Mouse (Mus musculus): ENCODE data around the gene Psmb4. TPM values are rescaled to one million over a fixed set of nuclear protein-coding genes. Genes with fewer than 3 reads are reported as not detected.
"Not testable (repeated sequence)": the region's sequence is repeated elsewhere in the genome, so short reads cannot be mapped to it uniquely, and the experiment has no call there.

Psmb4 gene
- polyA plus RNA-seq, 1 experiment from 2014 or later, result 319 TPM

GRCm38 (mm10) chr3:94915903-94916741, 29.4 kb upstream of the Psmb4 start:
- ATAC-seq (replicated peaks; ENCODE audit: low FRiP score) (no peak), DNase-seq (ENCODE audit: low spot score) (no peak)
- 93% methylated on average over 7 of the region's 7 CpGs for WGBS
- Histone ChIP-seq H3K36me3 (ENCODE audit: control insufficient read depth, insufficient read depth, low read length) (no peaks in the 10 kb centered on the region), H3K4me1 (replicated peaks; ENCODE audit: control insufficient read depth, insufficient read depth, low read length) (peaks cover 5% of the 10 kb centered on the region; the same call in 1 of the 2 replicates), H3K27ac (ENCODE audit: low read depth, low read length) (no peak overlapping the region), H3K9me3 (ENCODE audit: control insufficient read depth, low read length) (no peaks in the 10 kb centered on the region), H3K4me2 (ENCODE audit: low read depth, low read length, severe bottlenecking) (no peak overlapping the region), H3K9ac (ENCODE audit: low read length) (no peak overlapping the region), H3K27me3 (ENCODE audit: control insufficient read depth, insufficient read depth, low read length) (no peaks in the 10 kb centered on the region), H3K4me3 (ENCODE audit: low read depth, low read length) (no peak overlapping the region)

DNA sequence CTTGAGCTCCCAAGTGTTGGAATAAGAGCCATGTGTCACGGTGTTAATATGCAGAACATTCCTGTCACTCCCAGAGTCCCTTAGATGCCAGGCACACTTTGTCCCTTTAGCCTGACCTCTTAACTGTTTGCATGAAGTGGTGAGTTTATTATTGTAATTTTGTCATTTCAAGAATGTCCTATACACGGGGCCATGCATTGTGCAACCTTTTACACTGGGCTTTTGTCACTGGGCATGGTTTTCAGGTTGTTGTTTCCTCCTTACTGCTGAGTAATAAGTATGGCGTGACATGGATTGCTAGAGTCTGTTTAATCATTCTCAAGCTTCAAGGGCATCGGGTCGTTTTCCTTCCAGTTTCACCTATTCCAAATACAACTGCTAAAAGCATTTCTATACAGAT, 27.0 kb upstream of the Psmb4 start:
- DNase-seq (ENCODE audit: low spot score) (no peak), ATAC-seq (replicated peaks; ENCODE audit: low FRiP score) (no peak)
- Histone ChIP-seq H3K9me3 (ENCODE audit: control insufficient read depth, low read length) (no peaks in the 10 kb centered on the region), H3K27ac (ENCODE audit: low read depth, low read length) (no peak overlapping the region), H3K9ac (ENCODE audit: low read length) (no peak overlapping the region), H3K27me3 (ENCODE audit: control insufficient read depth, insufficient read depth, low read length) (no peaks in the 10 kb centered on the region), H3K4me3 (ENCODE audit: low read depth, low read length) (no peak overlapping the region), H3K4me2 (ENCODE audit: low read depth, low read length, severe bottlenecking) (no peak overlapping the region), H3K36me3 (ENCODE audit: control insufficient read depth, insufficient read depth, low read length) (no peaks in the 10 kb centered on the region), H3K4me1 (replicated peaks; ENCODE audit: control insufficient read depth, insufficient read depth, low read length) (peaks cover 5% of the 10 kb centered on the region; the same call in 1 of the 2 replicates)
- WGBS, result 82% methylated on average over 5 of the region's 5 CpGs

DNA sequence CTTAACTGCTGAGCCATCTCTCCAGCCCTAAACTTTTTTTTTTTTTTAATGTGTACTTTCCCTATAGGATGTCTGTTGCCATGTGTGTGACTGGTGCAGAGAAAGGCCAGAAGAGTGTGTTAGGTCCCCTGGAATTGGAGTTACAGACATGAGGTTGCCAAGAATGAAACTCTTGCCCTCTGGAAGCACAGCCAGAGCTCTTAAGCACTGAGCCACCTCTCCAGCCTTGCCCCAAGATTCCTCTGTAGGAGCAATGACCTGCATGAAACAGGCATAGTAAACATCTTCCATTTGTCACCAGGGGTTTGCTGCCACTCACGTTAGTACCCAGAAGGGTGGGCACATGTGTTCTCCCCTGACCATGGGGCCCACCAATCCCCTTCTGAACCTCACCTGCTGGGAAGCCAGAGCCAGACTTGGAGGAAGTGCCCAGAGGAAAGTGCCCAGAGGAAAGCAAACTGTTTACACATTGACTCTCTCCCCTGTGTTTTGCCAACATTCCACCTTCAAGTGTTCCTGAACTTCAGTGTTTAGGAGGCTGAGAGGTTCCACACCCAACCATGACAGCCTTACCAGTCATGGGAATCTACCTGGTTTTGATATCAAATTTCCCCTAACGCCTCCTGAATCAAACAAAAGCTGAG, 24.4 kb upstream of the Psmb4 start:
- no peaks in the 10 kb centered on the region for H3K27me3 ChIP-seq (ENCODE audit: control insufficient read depth, insufficient read depth, low read length)
- no peak overlapping the region for H3K4me3 ChIP-seq (ENCODE audit: low read depth, low read length)
- H3K4me2 ChIP-seq (ENCODE audit: low read depth, low read length, severe bottlenecking), result no peak overlapping the region
- no peak overlapping the region for H3K27ac ChIP-seq (ENCODE audit: low read depth, low read length)
- no peaks in the 10 kb centered on the region for H3K4me1 ChIP-seq (replicated peaks; ENCODE audit: control insufficient read depth, insufficient read depth, low read length)
- no peak overlapping the region for H3K9ac ChIP-seq (ENCODE audit: low read length)
- no peak for DNase-seq (ENCODE audit: low spot score)
- ATAC-seq (replicated peaks; ENCODE audit: low FRiP score), result no peak
- H3K9me3 ChIP-seq (ENCODE audit: control insufficient read depth, low read length), result no peaks in the 10 kb centered on the region
- H3K36me3 ChIP-seq (ENCODE audit: control insufficient read depth, insufficient read depth, low read length), result no peaks in the 10 kb centered on the region
- 83% methylated on average over 2 of the region's 2 CpGs for WGBS

DNA sequence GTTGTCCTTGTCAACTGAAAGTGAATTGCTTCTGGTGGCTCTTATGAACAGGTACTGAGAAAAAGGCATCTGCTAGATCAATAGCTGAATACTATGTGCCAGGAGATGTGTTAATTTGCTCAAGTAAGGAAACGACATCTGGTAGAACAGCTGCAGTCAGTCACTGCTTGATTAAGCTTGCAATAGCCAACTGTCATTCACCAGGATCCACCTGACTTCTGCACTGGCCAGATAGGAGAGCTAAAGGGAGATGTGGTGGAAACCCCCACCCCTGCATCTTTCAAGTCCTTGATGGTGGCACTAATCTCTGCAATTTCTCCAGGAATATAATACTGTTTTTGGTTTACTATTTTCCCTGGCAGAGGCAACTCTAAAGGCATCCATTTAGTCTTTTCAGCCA, 19.7 kb upstream of the Psmb4 start:
- Histone ChIP-seq H3K9ac (ENCODE audit: low read length) (no peak overlapping the region), H3K4me1 (replicated peaks; ENCODE audit: control insufficient read depth, insufficient read depth, low read length) (no peaks in the 10 kb centered on the region), H3K27ac (ENCODE audit: low read depth, low read length) (no peak overlapping the region), H3K27me3 (ENCODE audit: control insufficient read depth, insufficient read depth, low read length) (no peaks in the 10 kb centered on the region), H3K4me3 (ENCODE audit: low read depth, low read length) (no peak overlapping the region), H3K36me3 (ENCODE audit: control insufficient read depth, insufficient read depth, low read length) (no peaks in the 10 kb centered on the region), H3K4me2 (ENCODE audit: low read depth, low read length, severe bottlenecking) (no peak overlapping the region), H3K9me3 (ENCODE audit: control insufficient read depth, low read length) (no peaks in the 10 kb centered on the region)
- ATAC-seq (replicated peaks; ENCODE audit: low FRiP score) (no peak), DNase-seq (ENCODE audit: low spot score) (no peak)
- 65% methylated on average over 1 of the region's 1 CpGs for WGBS

DNA sequence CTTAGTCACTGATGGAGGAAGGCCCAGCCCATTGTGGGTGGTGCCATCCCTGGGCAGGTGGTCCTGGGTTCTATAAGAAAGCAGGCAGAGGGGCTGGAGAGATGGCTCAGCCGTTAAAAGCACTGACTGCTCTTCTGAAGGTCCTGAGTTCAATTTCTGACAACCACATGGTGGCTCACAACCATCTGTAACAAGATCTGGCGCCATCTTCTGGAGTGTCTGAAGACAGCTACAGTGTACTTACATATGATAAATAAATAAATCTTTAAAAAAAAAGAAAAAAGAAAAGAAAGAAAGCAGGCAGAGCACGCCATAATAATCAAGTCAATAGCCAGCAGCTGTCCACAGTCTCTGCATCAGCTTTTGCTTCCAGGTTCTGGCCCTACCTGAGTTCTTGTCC, 18.0 kb upstream of the Psmb4 start:
- not testable (repeated sequence) for H3K27me3 ChIP-seq (ENCODE audit: control insufficient read depth, insufficient read depth, low read length); H3K4me3 ChIP-seq (ENCODE audit: low read depth, low read length); ATAC-seq (replicated peaks; ENCODE audit: low FRiP score); H3K36me3 ChIP-seq (ENCODE audit: control insufficient read depth, insufficient read depth, low read length); H3K4me2 ChIP-seq (ENCODE audit: low read depth, low read length, severe bottlenecking); H3K4me1 ChIP-seq (replicated peaks; ENCODE audit: control insufficient read depth, insufficient read depth, low read length); H3K27ac ChIP-seq (ENCODE audit: low read depth, low read length); DNase-seq (ENCODE audit: low spot score); H3K9ac ChIP-seq (ENCODE audit: low read length); H3K9me3 ChIP-seq (ENCODE audit: control insufficient read depth, low read length)
- 64% methylated on average over 3 of the region's 3 CpGs for WGBS

GRCm38 (mm10) chr3:94902747-94903146, 16.0 kb upstream of the Psmb4 start:
- no peak overlapping the region for H3K4me2 ChIP-seq (ENCODE audit: low read depth, low read length, severe bottlenecking)
- DNase-seq (ENCODE audit: low spot score), result peak; percentile 77
- 25% methylated on average over 7 of the region's 7 CpGs for WGBS
- no peak overlapping the region for H3K9ac ChIP-seq (ENCODE audit: low read length)
- H3K9me3 ChIP-seq (ENCODE audit: control insufficient read depth, low read length), result no peaks in the 10 kb centered on the region
- H3K36me3 ChIP-seq (ENCODE audit: control insufficient read depth, insufficient read depth, low read length), result no peaks in the 10 kb centered on the region
- no peak overlapping the region for H3K27ac ChIP-seq (ENCODE audit: low read depth, low read length)
- no peaks in the 10 kb centered on the region for H3K4me1 ChIP-seq (replicated peaks; ENCODE audit: control insufficient read depth, insufficient read depth, low read length)
- no peak; the same call in 1 of the 2 replicates for ATAC-seq (replicated peaks; ENCODE audit: low FRiP score)
- no peaks in the 10 kb centered on the region for H3K27me3 ChIP-seq (ENCODE audit: control insufficient read depth, insufficient read depth, low read length)
- no peak overlapping the region for H3K4me3 ChIP-seq (ENCODE audit: low read depth, low read length)

DNA sequence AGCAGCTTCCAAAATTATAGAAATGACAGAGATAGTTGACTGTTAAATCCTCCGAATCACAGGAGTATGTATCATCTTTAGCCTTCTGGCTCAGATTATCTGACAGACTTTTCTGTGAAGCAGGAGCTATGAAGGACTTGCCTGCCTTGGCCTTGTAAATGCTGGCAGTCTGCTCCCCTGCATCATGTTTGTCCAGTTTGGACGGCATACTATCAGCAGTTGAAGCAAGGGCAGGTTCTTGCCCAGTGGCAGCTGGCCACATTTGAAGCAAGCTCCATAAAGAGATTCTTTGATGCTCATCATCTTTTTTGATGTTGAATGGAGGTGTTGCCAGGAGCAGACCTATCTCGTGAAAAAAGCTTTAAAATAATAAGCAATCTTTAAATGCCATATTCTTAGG, 7.3 kb upstream of the Psmb4 start:
- WGBS, result 78% methylated on average over 3 of the region's 3 CpGs
- Histone ChIP-seq H3K27ac (ENCODE audit: low read depth, low read length) (no peak overlapping the region), H3K9ac (ENCODE audit: low read length) (no peak overlapping the region), H3K4me1 (replicated peaks; ENCODE audit: control insufficient read depth, insufficient read depth, low read length) (no peaks in the 10 kb centered on the region), H3K4me2 (ENCODE audit: low read depth, low read length, severe bottlenecking) (no peak overlapping the region), H3K27me3 (ENCODE audit: control insufficient read depth, insufficient read depth, low read length) (no peaks in the 10 kb centered on the region), H3K4me3 (ENCODE audit: low read depth, low read length) (no peak overlapping the region), H3K36me3 (ENCODE audit: control insufficient read depth, insufficient read depth, low read length) (no peaks in the 10 kb centered on the region), H3K9me3 (ENCODE audit: control insufficient read depth, low read length) (no peaks in the 10 kb centered on the region)
- no peak for DNase-seq (ENCODE audit: low spot score)
- no peak for ATAC-seq (replicated peaks; ENCODE audit: low FRiP score)

DNA sequence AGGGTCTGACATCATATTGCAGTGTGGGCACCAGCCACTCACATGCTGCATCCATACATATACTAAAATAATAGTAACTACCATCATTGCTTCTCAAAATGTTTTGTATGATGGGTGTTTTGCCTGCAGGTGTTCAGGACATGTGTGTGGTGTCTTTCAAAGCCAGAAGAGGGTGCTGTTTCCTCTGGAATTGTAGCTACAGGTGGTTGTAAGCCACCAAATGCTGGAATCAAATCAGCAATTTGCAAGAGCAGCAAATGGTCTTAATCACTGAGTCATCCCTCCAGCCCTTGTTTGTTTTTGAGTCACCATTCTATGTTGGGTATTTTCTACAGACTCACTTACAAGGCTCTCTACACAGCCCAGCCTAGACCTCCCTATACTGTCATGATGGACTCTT, 1.8 kb upstream of the Psmb4 start:
- H3K4me2 ChIP-seq (ENCODE audit: low read depth, low read length, severe bottlenecking), result no peak overlapping the region
- DNase-seq (ENCODE audit: low spot score) (no peak), ATAC-seq (replicated peaks; ENCODE audit: low FRiP score) (no peak)
- H3K4me3 ChIP-seq (ENCODE audit: low read depth, low read length), result no peak overlapping the region
- H3K36me3 ChIP-seq (ENCODE audit: control insufficient read depth, insufficient read depth, low read length), result no peaks in the 10 kb centered on the region
- no peak overlapping the region for H3K9ac ChIP-seq (ENCODE audit: low read length)
- no peaks in the 10 kb centered on the region for H3K9me3 ChIP-seq (ENCODE audit: control insufficient read depth, low read length)
- peaks cover 7% of the 10 kb centered on the region; the same call in 1 of the 2 replicates for H3K4me1 ChIP-seq (replicated peaks; ENCODE audit: control insufficient read depth, insufficient read depth, low read length)
- no peak overlapping the region for H3K27ac ChIP-seq (ENCODE audit: low read depth, low read length)
- no peaks in the 10 kb centered on the region for H3K27me3 ChIP-seq (ENCODE audit: control insufficient read depth, insufficient read depth, low read length)

Data from forebrain, embryonic 11.5 days (tissue).